Mouse (Mus musculus): ENCODE measurements at regions not wholly inside any gene's neighbourhood (a gene's known extent, or its start where the extent isn't known, plus 50 kb on each side); places are given as distances from the start of the nearest gene placed in this dataset.

- DNase-seq (ENCODE audit: low read depth), result no peak
These were observed 291.9 kb upstream of the 4930412O13Rik start for GRCm38 (mm10) chr2:9589200-9589599.

GRCm38 (mm10) chr2:9592531-9592930 is 288.5 kb upstream of the 4930412O13Rik start:
- no peak for DNase-seq (ENCODE audit: low read depth)

- peak; percentile 17 for DNase-seq (ENCODE audit: low read depth)
These were observed 287.1 kb upstream of the 4930412O13Rik start for GRCm38 (mm10) chr2:9593931-9594330.

- DNase-seq (ENCODE audit: low read depth), result no peak
These were observed 285.7 kb upstream of the 4930412O13Rik start for GRCm38 (mm10) chr2:9595236-9595850.

- no peak for DNase-seq (ENCODE audit: low read depth)
These were observed 284.9 kb upstream of the 4930412O13Rik start for GRCm38 (mm10) chr2:9596135-9596534.

- no peak for DNase-seq (ENCODE audit: low read depth)
These were observed 276.1 kb upstream of the 4930412O13Rik start for GRCm38 (mm10) chr2:9604984-9605383.

- no peak for DNase-seq (ENCODE audit: low read depth)
These were observed 273.5 kb upstream of the 4930412O13Rik start for GRCm38 (mm10) chr2:9607547-9607946.

GRCm38 (mm10) chr2:9614415-9614814 is 266.6 kb upstream of the 4930412O13Rik start:
- no peak for DNase-seq (ENCODE audit: low read depth)

GRCm38 (mm10) chr2:9616292-9616691 is 264.8 kb upstream of the 4930412O13Rik start:
- DNase-seq (ENCODE audit: low read depth), result no peak

GRCm38 (mm10) chr2:9620303-9621244 is 260.5 kb upstream of the 4930412O13Rik start:
- peak; percentile 57 for DNase-seq (ENCODE audit: low read depth)

GRCm38 (mm10) chr2:9623702-9624101 is 257.4 kb upstream of the 4930412O13Rik start:
- no peak for DNase-seq (ENCODE audit: low read depth)

- no peak for DNase-seq (ENCODE audit: low read depth)
These were observed 253.0 kb upstream of the 4930412O13Rik start for GRCm38 (mm10) chr2:9628026-9628425.

GRCm38 (mm10) chr2:9632719-9633446 is 248.2 kb upstream of the 4930412O13Rik start:
- DNase-seq (ENCODE audit: low read depth), result no peak

GRCm38 (mm10) chr2:9639262-9639661 is 241.8 kb upstream of the 4930412O13Rik start:
- DNase-seq (ENCODE audit: low read depth), result no peak

- no peak for DNase-seq (ENCODE audit: low read depth)
These were observed 239.4 kb upstream of the 4930412O13Rik start for GRCm38 (mm10) chr2:9641629-9642028.

GRCm38 (mm10) chr2:9642411-9642810 is 238.6 kb upstream of the 4930412O13Rik start:
- no peak for DNase-seq (ENCODE audit: low read depth)

GRCm38 (mm10) chr2:9646466-9646865 is 234.6 kb upstream of the 4930412O13Rik start:
- DNase-seq (ENCODE audit: low read depth), result no peak

- DNase-seq (ENCODE audit: low read depth), result no peak
These were observed 234.1 kb upstream of the 4930412O13Rik start for GRCm38 (mm10) chr2:9646963-9647362.

- DNase-seq (ENCODE audit: low read depth), result no peak
These were observed 231.0 kb upstream of the 4930412O13Rik start for GRCm38 (mm10) chr2:9650082-9650481.

- DNase-seq (ENCODE audit: low read depth), result no peak
These were observed 222.2 kb upstream of the 4930412O13Rik start for GRCm38 (mm10) chr2:9658880-9659279.

GRCm38 (mm10) chr2:9669621-9670020 is 211.4 kb upstream of the 4930412O13Rik start:
- DNase-seq (ENCODE audit: low read depth), result no peak

GRCm38 (mm10) chr2:9681691-9682152 is 199.3 kb upstream of the 4930412O13Rik start:
- DNase-seq (ENCODE audit: low read depth), result no peak
